Mouse (Mus musculus): ENCODE measurements around the gene Tns3. TPM values are rescaled to one million over a fixed set of nuclear protein-coding genes. Genes with fewer than 3 reads are reported as not detected.

The Tns3 gene
- total and polyA plus RNA-seq, 3 experiments = not detected

GRCm38 (mm10) chr11:8541222-8541815, 123.0 kb downstream of the Tns3 start:
- no peaks in the 10 kb centered on the region for H3K4me1 ChIP-seq (ENCODE audit: control insufficient read depth in 1 of 2, insufficient read depth in 2 of 2, low read length in 2 of 2)
- no peaks in the 10 kb centered on the region for H3K9me3 ChIP-seq (replicated peaks; ENCODE audit: insufficient read depth, low read length)
- H3K4me3 ChIP-seq (ENCODE audit: control insufficient read depth in 1 of 2, insufficient read depth in 1 of 2, low read depth in 2 of 2, low read length in 2 of 2) = no peak overlapping the region
- H3K36me3 ChIP-seq (ENCODE audit: control insufficient read depth in 1 of 2, insufficient read depth in 2 of 2, low read length in 2 of 2) = no peaks in the 10 kb centered on the region
- H3K27me3 ChIP-seq (ENCODE audit: control insufficient read depth in 1 of 2, insufficient read depth in 2 of 2, low read length in 2 of 2) = no peaks in the 10 kb centered on the region
- no peak overlapping the region for H3K9ac ChIP-seq (ENCODE audit: control insufficient read depth, low read depth, low read length, poor library complexity, severe bottlenecking)
- DNase-seq (ENCODE audit: low read depth, low spot score) = no peak
- TF ChIP-seq RCOR1 (IDR thresholded peaks at IDR 0.05; ENCODE audit: low read depth, low read length) (no peak), KAT2A (conservative IDR thresholded peaks at IDR 0.05; ENCODE audit: low read depth, low read length) (no peak), TAL1 (IDR thresholded peaks at IDR 0.05; ENCODE audit: low read length) (no peak), RAD21 (IDR thresholded peaks at IDR 0.05; ENCODE audit: low read depth, low read length) (no peak), CHD2 (IDR thresholded peaks at IDR 0.05; ENCODE audit: low read length) (no peak), POLR2A (IDR thresholded peaks at IDR 0.05; ENCODE audit: control insufficient read depth in 1 of 2, insufficient read depth in 1 of 2, low read depth in 1 of 2, low read length in 2 of 2, poor library complexity in 1 of 2) (no peak), BHLHE40 (IDR thresholded peaks at IDR 0.05; ENCODE audit: borderline replicate concordance, low read depth, low read length) (no peak)
- no peaks in the 10 kb centered on the region for H3K79me2 ChIP-seq (ENCODE audit: control insufficient read depth, insufficient read depth, low read length, poor library complexity)
- no peak overlapping the region for H3K27ac ChIP-seq (ENCODE audit: control insufficient read depth, low read depth, low read length)

DNA sequence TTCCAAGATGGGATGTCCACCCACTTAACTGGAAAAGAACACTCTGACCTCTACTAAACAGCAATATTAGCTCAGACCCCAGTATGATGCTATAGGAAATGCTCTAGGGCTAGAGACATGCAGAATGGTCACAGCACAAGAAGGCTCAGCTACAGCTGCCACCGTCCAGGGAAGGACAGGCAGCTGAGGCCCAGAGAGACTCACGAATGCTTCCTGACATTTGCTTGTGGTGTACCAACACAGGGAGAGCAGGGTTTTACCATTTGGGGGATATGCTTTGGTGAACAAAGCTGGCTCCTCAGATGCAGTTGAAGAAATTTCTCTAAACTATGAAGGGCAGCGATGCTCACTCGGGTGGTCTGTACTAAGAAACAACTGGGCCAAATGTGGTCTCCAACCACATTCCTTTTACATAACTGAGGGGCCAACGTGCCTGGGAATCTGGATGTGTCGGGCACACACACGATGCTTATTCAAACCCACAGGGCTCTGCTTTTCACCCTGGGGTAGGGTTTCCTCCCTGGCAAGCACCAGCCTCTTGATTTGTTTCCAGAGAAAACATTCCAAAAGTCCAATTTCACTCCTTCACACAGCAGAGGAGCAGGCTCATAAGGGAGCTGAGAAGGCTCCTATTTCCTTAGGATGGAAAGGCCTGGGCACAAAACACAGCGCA, 124.6 kb downstream of the Tns3 start:
- Histone ChIP-seq H3K27me3 (ENCODE audit: control insufficient read depth in 1 of 2, insufficient read depth in 2 of 2, low read length in 2 of 2) (no peaks in the 10 kb centered on the region), H3K9ac (ENCODE audit: control insufficient read depth, low read depth, low read length, poor library complexity, severe bottlenecking) (no peak overlapping the region), H3K27ac (ENCODE audit: control insufficient read depth, low read depth, low read length) (no peak overlapping the region), H3K9me3 (replicated peaks; ENCODE audit: insufficient read depth, low read length) (no peaks in the 10 kb centered on the region), H3K36me3 (ENCODE audit: control insufficient read depth in 1 of 2, insufficient read depth in 2 of 2, low read length in 2 of 2) (no peaks in the 10 kb centered on the region), H3K79me2 (ENCODE audit: control insufficient read depth, insufficient read depth, low read length, poor library complexity) (no peaks in the 10 kb centered on the region), H3K4me1 (ENCODE audit: control insufficient read depth in 1 of 2, insufficient read depth in 2 of 2, low read length in 2 of 2) (no peaks in the 10 kb centered on the region), H3K4me3 (ENCODE audit: control insufficient read depth in 1 of 2, insufficient read depth in 1 of 2, low read depth in 2 of 2, low read length in 2 of 2) (no peak overlapping the region)
- no peak for DNase-seq (ENCODE audit: low read depth, low spot score)
- TF ChIP-seq ELF1 (IDR thresholded peaks at IDR 0.05; ENCODE audit: low read depth, low read length) (no peak), SMC3 (IDR thresholded peaks at IDR 0.05; ENCODE audit: low read depth, low read length) (no peak), ZKSCAN1 (IDR thresholded peaks at IDR 0.05; ENCODE audit: low read depth, low read length) (no peak), RAD21 (IDR thresholded peaks at IDR 0.05; ENCODE audit: low read depth, low read length) (no peak), MEF2A (IDR thresholded peaks at IDR 0.05; ENCODE audit: extremely low read depth, insufficient replicate concordance, low read depth, low read length, poor library complexity, severe bottlenecking) (no peak), CHD1 (IDR thresholded peaks at IDR 0.05; ENCODE audit: low read depth, low read length) (no peak), BHLHE40 (IDR thresholded peaks at IDR 0.05; ENCODE audit: borderline replicate concordance, low read depth, low read length) (no peak), ZNF384 (IDR thresholded peaks at IDR 0.05; ENCODE audit: low read depth, low read length) (no peak), CTCF (IDR thresholded peaks at IDR 0.05 in 2 of 3, conservative IDR thresholded peaks at IDR 0.05 in 1 of 3; ENCODE audit: control insufficient read depth in 1 of 3, insufficient read depth in 1 of 3, low read depth in 2 of 3, low read length in 3 of 3, poor library complexity in 1 of 3, severe bottlenecking in 1 of 3) (no peak), NRF1 (IDR thresholded peaks at IDR 0.05; ENCODE audit: insufficient read depth, low read depth, low read length, poor library complexity, severe bottlenecking) (no peak), ZMIZ1 (IDR thresholded peaks at IDR 0.05; ENCODE audit: low read depth, low read length) (no peak), TAL1 (IDR thresholded peaks at IDR 0.05; ENCODE audit: low read length) (no peak), MAX (IDR thresholded peaks at IDR 0.05; ENCODE audit: low read length) (no peak), KAT2A (conservative IDR thresholded peaks at IDR 0.05; ENCODE audit: low read depth, low read length) (no peak), MAFK (IDR thresholded peaks at IDR 0.05; ENCODE audit: borderline replicate concordance, low read depth, low read length) (no peak), MXI1 (IDR thresholded peaks at IDR 0.05; ENCODE audit: low read depth, low read length) (no peak), ETS1 (IDR thresholded peaks at IDR 0.05; ENCODE audit: low read depth, low read length) (no peak)

Data from MEL (cell line).